Mouse (Mus musculus): ENCODE results near the gene Mlxipl.

GRCm38 (mm10) chr5:135107521-135108501, 18.1 kb downstream of the Mlxipl start:
- peak; percentile 85 for TF ChIP-seq CTCF (IDR thresholded peaks at IDR 0.05; ENCODE audit: low read depth, low read length)
- peak; percentile 43; the same call in 1 of the 2 replicates for TF ChIP-seq POLR2A (IDR thresholded peaks at IDR 0.05; ENCODE audit: extremely low read depth, insufficient read depth, low read length)

Data from liver, adult 2 months (tissue).